Mouse (Mus musculus): ENCODE measurements around the gene Vkorc1. TPM values are rescaled to one million over a fixed set of nuclear protein-coding genes. Genes with fewer than 3 reads are reported as not detected.
A peak's percentile ranks its signal among the peaks of the same experiment; 100 is the strongest.

Gene Vkorc1
- polyA plus RNA-seq, 1 experiment from 2014 or later = 134 TPM

DNA sequence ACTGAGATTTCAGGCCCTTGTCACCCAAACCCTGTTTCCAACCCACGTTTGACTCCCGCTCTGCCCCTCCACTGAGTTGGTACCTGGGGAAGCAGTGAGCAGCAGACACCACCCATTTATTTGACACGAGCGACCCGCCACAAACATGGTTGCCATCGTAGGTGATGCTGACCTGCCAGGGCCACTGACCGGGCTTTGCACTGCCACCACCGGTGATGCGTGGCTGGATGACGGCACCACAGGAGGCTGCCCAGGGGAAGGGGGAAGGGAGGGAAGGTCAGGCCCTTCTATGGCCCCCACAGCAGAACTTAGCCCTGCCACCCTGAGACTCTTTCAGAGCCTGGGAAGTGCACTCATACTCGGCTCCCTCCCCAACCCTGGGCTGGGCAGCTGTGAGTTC lies 32.3 kb upstream of the Vkorc1 start:
- Histone ChIP-seq H3K27ac (ENCODE audit: low read length) (peak overlapping the region; percentile 95), H3K36me3 (ENCODE audit: insufficient read depth, low read length) (0 out of 2 replicates have a peak, but pooled peaks cover 12% of the 10 kb centered on the region), H3K9me3 (ENCODE audit: low read length) (no peaks in the 10 kb centered on the region), H3K4me1 (ENCODE audit: insufficient read depth, low read depth, low read length) (peaks cover 4% of the 10 kb centered on the region; the same call in 1 of the 2 replicates), H3K27me3 (replicated peaks; ENCODE audit: insufficient read depth, low read length) (no peaks in the 10 kb centered on the region), H3K9ac (replicated peaks; ENCODE audit: low read depth) (peak overlapping the region; percentile 82), H3K4me2 (replicated peaks; ENCODE audit: low read depth, low read length) (peak overlapping the region; percentile 63), H3K4me3 (ENCODE audit: low read depth, low read length) (peak overlapping the region; percentile 53)
- whole genome bisulfite sequencing = 70% methylated on average over 11 of the region's 11 CpGs
- ATAC-seq (no peak), DNase-seq (ENCODE audit: low spot score) (no peak)
- TF ChIP-seq CTCF (IDR thresholded peaks at IDR 0.05) (no peak), EP300 (IDR thresholded peaks at IDR 0.05) (no peak)

DNA sequence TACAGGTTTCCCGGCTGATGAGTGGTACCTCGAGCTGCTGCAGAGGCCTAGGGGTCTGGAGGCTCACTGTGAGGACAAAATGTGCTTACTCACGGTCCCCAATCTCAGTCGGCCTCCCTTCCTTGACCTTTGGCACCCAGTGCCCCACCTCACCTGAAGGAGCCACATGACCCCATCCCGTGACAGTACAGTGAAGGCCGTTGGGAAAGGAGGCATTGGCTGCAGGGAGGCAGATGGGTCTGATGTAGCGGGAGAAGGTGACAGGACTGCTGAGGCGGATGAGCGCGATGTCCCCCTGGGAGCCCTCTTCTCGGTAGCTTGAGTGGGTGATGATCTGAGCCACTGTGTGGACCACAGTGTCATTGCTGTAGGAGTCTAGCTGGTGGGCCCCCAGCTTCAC lies 31.4 kb upstream of the Vkorc1 start:
- 0 out of 2 replicates have a peak overlapping the region, but pooled peaks have one; percentile 8 for H3K9ac ChIP-seq (replicated peaks; ENCODE audit: low read depth)

DNA sequence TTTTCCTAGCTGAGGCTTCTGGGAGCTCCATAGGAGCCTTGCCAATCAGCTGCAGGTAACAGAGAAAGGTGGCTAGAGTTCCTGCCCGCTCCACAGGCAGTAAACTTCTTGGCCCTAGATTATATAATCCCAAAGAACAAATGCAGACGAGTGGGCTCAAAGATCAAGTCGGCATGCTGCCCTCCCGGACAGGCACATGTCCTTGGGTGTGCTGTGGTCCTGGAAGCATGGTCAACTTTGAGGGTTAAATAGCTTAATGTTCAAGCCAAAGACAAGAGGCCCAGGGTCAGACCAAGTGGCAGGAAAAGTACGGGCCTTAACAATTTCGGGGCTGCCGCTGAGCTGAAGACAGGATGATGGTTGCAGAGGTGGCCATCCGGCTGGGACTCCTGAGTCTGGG lies 30.6 kb upstream of the Vkorc1 start:
- no peak for TF ChIP-seq EP300 (IDR thresholded peaks at IDR 0.05)
- no peak for TF ChIP-seq CTCF (IDR thresholded peaks at IDR 0.05)
- Histone ChIP-seq H3K9me3 (ENCODE audit: low read length) (no peaks in the 10 kb centered on the region), H3K27me3 (replicated peaks; ENCODE audit: insufficient read depth, low read length) (no peaks in the 10 kb centered on the region), H3K4me3 (ENCODE audit: low read depth, low read length) (peak overlapping the region; percentile 8; the same call in 1 of the 2 replicates), H3K27ac (ENCODE audit: low read length) (peak overlapping the region; percentile 95), H3K4me1 (ENCODE audit: insufficient read depth, low read depth, low read length) (peaks cover 4% of the 10 kb centered on the region; the same call in 1 of the 2 replicates), H3K9ac (replicated peaks; ENCODE audit: low read depth) (0 out of 2 replicates have a peak overlapping the region, but pooled peaks have one; percentile 16), H3K4me2 (replicated peaks; ENCODE audit: low read depth, low read length) (peak overlapping the region; percentile 63), H3K36me3 (ENCODE audit: insufficient read depth, low read length) (0 out of 2 replicates have a peak, but pooled peaks cover 12% of the 10 kb centered on the region)
- 71% methylated on average over 8 of the region's 8 CpGs for WGBS
- ATAC-seq (no peak), DNase-seq (ENCODE audit: low spot score) (no peak)

More for the DNA sequence above, 31.4 kb upstream of the Vkorc1 start:
- H3K27me3 ChIP-seq (replicated peaks; ENCODE audit: insufficient read depth, low read length) = no peaks in the 10 kb centered on the region
- H3K9me3 ChIP-seq (ENCODE audit: low read length) = no peaks in the 10 kb centered on the region
- peaks cover 8% of the 10 kb centered on the region; the same call in 1 of the 2 replicates for H3K4me1 ChIP-seq (ENCODE audit: insufficient read depth, low read depth, low read length)
- H3K27ac ChIP-seq (ENCODE audit: low read length) = peak overlapping the region; percentile 95
- H3K4me3 ChIP-seq (ENCODE audit: low read depth, low read length) = 0 out of 2 replicates have a peak overlapping the region, but pooled peaks have one; percentile 53
- H3K4me2 ChIP-seq (replicated peaks; ENCODE audit: low read depth, low read length) = peak overlapping the region; percentile 63
- no peak for DNase-seq (ENCODE audit: low spot score)
- ATAC-seq = no peak
- TF ChIP-seq EP300 (IDR thresholded peaks at IDR 0.05) (no peak), CTCF (IDR thresholded peaks at IDR 0.05) (no peak)
- 66% methylated on average over 11 of the region's 11 CpGs for WGBS
- 0 out of 2 replicates have a peak, but pooled peaks cover 12% of the 10 kb centered on the region for H3K36me3 ChIP-seq (ENCODE audit: insufficient read depth, low read length)

DNA sequence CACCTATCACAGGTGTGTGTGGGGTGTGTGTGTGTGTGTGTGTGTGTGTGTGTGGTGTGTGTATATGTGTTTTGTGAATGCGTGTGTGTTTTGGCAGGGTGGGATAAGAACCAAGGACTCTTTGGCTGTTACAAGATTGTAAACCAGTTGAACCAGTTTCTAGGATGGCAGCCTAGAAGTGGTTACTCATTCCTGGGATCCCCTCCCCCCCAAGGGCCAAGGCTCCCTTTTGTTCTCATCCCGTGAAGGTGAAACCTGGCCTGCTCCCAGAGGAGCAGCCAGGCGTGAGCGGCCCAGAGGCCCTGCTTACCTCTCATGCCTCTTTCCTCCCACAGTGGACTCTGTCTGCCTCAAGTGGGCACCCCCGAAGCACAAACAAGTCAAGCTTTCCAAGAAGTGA lies 29.8 kb upstream of the Vkorc1 start:
- WGBS = 65% methylated on average over 5 of the region's 5 CpGs
- Histone ChIP-seq H3K4me1 (ENCODE audit: insufficient read depth, low read depth, low read length) (peaks cover 4% of the 10 kb centered on the region; the same call in 1 of the 2 replicates), H3K4me2 (replicated peaks; ENCODE audit: low read depth, low read length) (no peak overlapping the region), H3K27me3 (replicated peaks; ENCODE audit: insufficient read depth, low read length) (no peaks in the 10 kb centered on the region), H3K27ac (ENCODE audit: low read length) (peak overlapping the region; percentile 95), H3K36me3 (ENCODE audit: insufficient read depth, low read length) (0 out of 2 replicates have a peak, but pooled peaks cover 12% of the 10 kb centered on the region), H3K9me3 (ENCODE audit: low read length) (no peaks in the 10 kb centered on the region), H3K4me3 (ENCODE audit: low read depth, low read length) (no peak overlapping the region), H3K9ac (replicated peaks; ENCODE audit: low read depth) (no peak overlapping the region)
- TF ChIP-seq EP300 (IDR thresholded peaks at IDR 0.05) (peak; percentile 95), CTCF (IDR thresholded peaks at IDR 0.05) (no peak)
- peak; percentile 84 for ATAC-seq
- peak; percentile 95 for DNase-seq (ENCODE audit: low spot score)

DNA sequence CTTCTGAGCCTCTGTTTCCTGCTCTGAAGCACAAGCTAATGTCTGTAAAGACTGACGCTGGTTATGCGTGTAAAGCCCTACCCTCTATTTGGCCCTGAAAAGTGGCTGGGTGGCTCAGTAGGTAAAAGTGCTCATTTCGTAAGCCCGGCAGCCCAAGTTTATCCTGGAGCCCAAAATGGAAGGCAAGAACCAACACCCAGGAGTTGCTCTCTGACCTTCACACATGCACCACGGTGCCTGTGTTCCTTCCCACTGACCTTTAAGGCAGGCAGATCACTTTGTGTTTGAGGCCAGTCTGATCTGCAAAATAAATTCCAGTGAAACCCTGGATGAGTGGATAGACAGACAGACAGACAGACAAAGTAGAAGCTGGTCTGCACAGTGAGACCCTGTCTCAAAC lies 28.3 kb upstream of the Vkorc1 start:
- WGBS = 66% methylated on average over 5 of the region's 5 CpGs
- TF ChIP-seq EP300 (IDR thresholded peaks at IDR 0.05) (no peak), CTCF (IDR thresholded peaks at IDR 0.05) (no peak)
- no peak overlapping the region for H3K4me3 ChIP-seq (ENCODE audit: low read depth, low read length)
- 0 out of 2 replicates have a peak, but pooled peaks cover 12% of the 10 kb centered on the region for H3K36me3 ChIP-seq (ENCODE audit: insufficient read depth, low read length)
- H3K27me3 ChIP-seq (replicated peaks; ENCODE audit: insufficient read depth, low read length) = no peaks in the 10 kb centered on the region
- no peak overlapping the region for H3K4me2 ChIP-seq (replicated peaks; ENCODE audit: low read depth, low read length)
- no peak for DNase-seq (ENCODE audit: low spot score)
- H3K27ac ChIP-seq (ENCODE audit: low read length) = peak overlapping the region; percentile 80
- H3K9me3 ChIP-seq (ENCODE audit: low read length) = no peaks in the 10 kb centered on the region
- H3K9ac ChIP-seq (replicated peaks; ENCODE audit: low read depth) = no peak overlapping the region
- no peak for ATAC-seq
- peaks cover 4% of the 10 kb centered on the region; the same call in 1 of the 2 replicates for H3K4me1 ChIP-seq (ENCODE audit: insufficient read depth, low read depth, low read length)

DNA sequence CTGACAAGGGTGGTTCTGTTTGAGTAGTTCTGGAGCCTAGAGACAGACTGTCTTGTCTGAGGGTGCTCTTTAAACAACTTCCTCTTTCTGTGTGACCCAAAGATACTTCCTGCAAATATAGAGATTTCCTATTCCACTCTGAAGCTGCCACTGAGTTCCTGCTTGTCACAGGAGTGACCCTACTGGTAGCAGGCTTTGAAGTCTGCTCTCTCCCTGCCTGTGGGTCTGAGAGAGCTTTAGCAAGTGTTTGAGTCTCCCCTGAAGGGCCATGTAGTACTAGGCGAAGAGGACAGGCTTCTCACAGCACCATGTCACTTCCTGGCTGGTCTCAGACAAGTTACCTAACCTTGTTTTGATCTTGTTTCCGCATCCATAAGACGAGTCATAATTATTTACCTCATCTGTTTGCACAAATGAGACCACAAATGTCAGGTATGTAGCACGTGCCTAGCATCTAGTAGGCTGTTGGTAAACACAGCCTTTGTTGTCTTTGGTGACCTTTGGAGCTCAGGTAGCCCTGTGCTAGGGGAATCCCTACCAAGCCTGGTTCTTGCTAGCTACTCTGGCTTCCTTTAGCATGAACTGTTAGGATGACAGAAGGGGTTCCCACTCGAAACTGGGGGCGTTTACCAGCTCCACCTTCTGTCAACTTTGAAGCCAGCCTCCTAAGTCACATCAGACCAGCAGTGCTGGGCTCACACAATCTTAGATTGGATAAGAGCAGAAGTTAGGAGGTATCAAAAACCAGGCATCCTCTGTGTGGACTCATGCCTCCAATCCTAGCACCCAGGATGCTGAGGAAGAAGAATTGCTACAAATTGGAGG lies 27.2 kb upstream of the Vkorc1 start:
- Histone ChIP-seq H3K9ac (replicated peaks; ENCODE audit: low read depth) (no peak overlapping the region), H3K9me3 (ENCODE audit: low read length) (no peaks in the 10 kb centered on the region), H3K27ac (ENCODE audit: low read length) (peak overlapping the region; percentile 80), H3K4me1 (ENCODE audit: insufficient read depth, low read depth, low read length) (peaks cover 4% of the 10 kb centered on the region; the same call in 1 of the 2 replicates), H3K27me3 (replicated peaks; ENCODE audit: insufficient read depth, low read length) (no peaks in the 10 kb centered on the region), H3K4me2 (replicated peaks; ENCODE audit: low read depth, low read length) (no peak overlapping the region), H3K36me3 (ENCODE audit: insufficient read depth, low read length) (peaks cover 12% of the 10 kb centered on the region; the same call in 1 of the 2 replicates), H3K4me3 (ENCODE audit: low read depth, low read length) (no peak overlapping the region)
- DNase-seq (ENCODE audit: low spot score) = peak; percentile 81
- 47% methylated on average over 6 of the region's 6 CpGs for WGBS
- ATAC-seq = peak; percentile 42
- TF ChIP-seq EP300 (IDR thresholded peaks at IDR 0.05) (peak; percentile 60; the same call in 1 of the 2 replicates), CTCF (IDR thresholded peaks at IDR 0.05) (no peak)

Data from lung, postnatal 0 days (tissue).